In genomic region chr3:145649852-145650202, GRCm38 (mm10) we compare ENCODE assay signal across 8 mouse cellular contexts. TPM values are rescaled to one million over a fixed set of nuclear protein-coding genes. Genes with fewer than 3 reads are reported as not detected.
DNase-seq lines count a peak whose midpoint lies in the region; ATAC-seq and TF ChIP-seq lines count a peak whose summit lies in the region.

Ccn1 (minus strand) TSS chr3:145649981.

- H3K9ac ChIP-seq in hindbrain, embryonic 14.5 days = peak within 1 kb of the TSS; percentile 70
- H3K9ac ChIP-seq in midbrain, embryonic 12.5 days (replicated peaks) = peak within 1 kb of the TSS; percentile 69
- H3K9ac ChIP-seq in stomach, embryonic 16.5 days (ENCODE audit: low read length) = peak within 1 kb of the TSS; percentile 83

- H3K36me3 ChIP-seq in hindbrain, embryonic 14.5 days (replicated peaks; ENCODE audit: control insufficient read depth, insufficient read depth) = no peaks in the 10 kb centered on the region
- no peaks in the 10 kb centered on the region for H3K36me3 ChIP-seq in midbrain, embryonic 12.5 days
- H3K36me3 ChIP-seq in stomach, embryonic 16.5 days (ENCODE audit: control insufficient read depth, insufficient read depth, low read length) = no peaks in the 10 kb centered on the region; the same call in 1 of the 2 replicates

- H3K9me3 ChIP-seq in hindbrain, embryonic 14.5 days (ENCODE audit: control insufficient read depth, low read length) = no peaks in the 10 kb centered on the region
- H3K9me3 ChIP-seq in midbrain, embryonic 12.5 days = no peaks in the 10 kb centered on the region
- H3K9me3 ChIP-seq in stomach, embryonic 16.5 days (replicated peaks; ENCODE audit: control insufficient read depth, low read length) = no peaks in the 10 kb centered on the region

- peaks cover 67% of the 10 kb centered on the region for H3K27me3 ChIP-seq in hindbrain, embryonic 14.5 days (ENCODE audit: control insufficient read depth, insufficient read depth, low read length)
- H3K27me3 ChIP-seq in midbrain, embryonic 12.5 days = peaks cover 67% of the 10 kb centered on the region
- no peaks in the 10 kb centered on the region; the same call in 1 of the 2 replicates for H3K27me3 ChIP-seq in stomach, embryonic 16.5 days (ENCODE audit: control insufficient read depth, insufficient read depth, low read length)

- peak within 1 kb of the TSS; percentile 99 for H3K27ac ChIP-seq in brown adipose tissue, adult 24 weeks (replicated peaks; ENCODE audit: low read depth, low read length)
- peak within 1 kb of the TSS; percentile 97 for H3K27ac ChIP-seq in gastrocnemius, adult 2 months
- peak within 1 kb of the TSS; percentile 51; the same call in 1 of the 2 replicates for H3K27ac ChIP-seq in hindbrain, embryonic 14.5 days
- peak within 1 kb of the TSS; percentile 46 for H3K27ac ChIP-seq in midbrain, embryonic 12.5 days (replicated peaks)
- peak within 1 kb of the TSS; percentile 95 for H3K27ac ChIP-seq in stomach, embryonic 16.5 days (ENCODE audit: low read length)

- H3K4me3 ChIP-seq in brown adipose tissue, adult 24 weeks (ENCODE audit: insufficient read depth, low read depth, low read length) = peak within 1 kb of the TSS; percentile 89
- peak within 1 kb of the TSS; percentile 75 for H3K4me3 ChIP-seq in gastrocnemius, adult 2 months
- H3K4me3 ChIP-seq in hindbrain, embryonic 14.5 days (replicated peaks; ENCODE audit: low read length) = peak within 1 kb of the TSS; percentile 57
- H3K4me3 ChIP-seq in midbrain, embryonic 12.5 days = peak within 1 kb of the TSS; percentile 56
- H3K4me3 ChIP-seq in stomach, embryonic 16.5 days (replicated peaks; ENCODE audit: low read length) = peak within 1 kb of the TSS; percentile 64

- peaks cover 11% of the 10 kb centered on the region for H3K4me1 ChIP-seq in brown adipose tissue, adult 24 weeks (ENCODE audit: control insufficient read depth, insufficient read depth, insufficient read length, low read length)
- peaks cover 37% of the 10 kb centered on the region for H3K4me1 ChIP-seq in hindbrain, embryonic 14.5 days (replicated peaks; ENCODE audit: control insufficient read depth, insufficient read depth, low read length)
- peaks cover 77% of the 10 kb centered on the region for H3K4me1 ChIP-seq in midbrain, embryonic 12.5 days
- peaks cover 19% of the 10 kb centered on the region for H3K4me1 ChIP-seq in stomach, embryonic 16.5 days (ENCODE audit: control insufficient read depth, insufficient read depth, low read length)

- no peak for TF ChIP-seq CTCF in gastrocnemius, adult 2 months (IDR thresholded peaks at IDR 0.05)

- intact Hi-C loops in gastrocnemius, adult 2 months (cut with DNase I) = loop anchor here (5.0 kb wide), 3 partner anchors 37 to 252 kb away; no protein-coding TSS in a partner anchor
- intact Hi-C loops in left cerebral cortex, postnatal 4 days (cut with DNase I) = no loop called here

- ATAC-seq in hindbrain, embryonic 14.5 days (ENCODE audit: low FRiP score) = peak; percentile 75
- peak; percentile 41 for ATAC-seq in midbrain, embryonic 12.5 days (ENCODE audit: low FRiP score, low read depth)
- ATAC-seq in stomach, embryonic 16.5 days (ENCODE audit: insufficient read depth, low FRiP score) = peak; percentile 74

- peak within 1 kb of the TSS; percentile 88 for H3K4me2 ChIP-seq in hindbrain, embryonic 14.5 days (replicated peaks)
- H3K4me2 ChIP-seq in midbrain, embryonic 12.5 days (replicated peaks) = peak within 1 kb of the TSS; percentile 86
- peak within 1 kb of the TSS; percentile 86 for H3K4me2 ChIP-seq in stomach, embryonic 16.5 days (ENCODE audit: low read depth, low read length)

- peak; percentile 95 for DNase-seq in NIH3T3 (ENCODE audit: low read depth)
- DNase-seq in gastrocnemius, adult 2 months = peak; percentile 93
- peak; percentile 76 for DNase-seq in hindbrain, embryonic 14.5 days (ENCODE audit: low spot score)
- DNase-seq in left cerebral cortex, postnatal 4 days = peak; percentile 38
- no peak for DNase-seq in spleen, postnatal 4 days (ENCODE audit: low spot score in 2 of 2)

- WGBS in hindbrain, embryonic 14.5 days = 0% methylated on average over 29 of the region's 29 CpGs
- under 1% methylated on average over 24 of the region's 29 CpGs for WGBS in midbrain, embryonic 12.5 days
- WGBS in stomach, embryonic 16.5 days = under 1% methylated on average over 28 of the region's 29 CpGs

RNA-seq across cellular contexts. Expression of gene Ccn1, which starts in this region (rescaled TPM):
- 24.6 and 51.6 TPM in 2 replicates for polyA plus RNA-seq in brown adipose tissue, adult 24 weeks (2012; ENCODE audit: insufficient read depth, insufficient read length, missing spikeins)
- total RNA-seq in gastrocnemius, adult 2 months (2021) = 10 to 100 TPM; 20.8 to 52.2 TPM
- 4.6 and 4.7 TPM in 2 replicates for polyA plus RNA-seq in hindbrain, embryonic 14.5 days (2014; fragmentation: Nextera tagmentation; extraction: Ambion mirVana)
- 1 to 10 TPM; 6.3 to 6.5 TPM for total RNA-seq in left cerebral cortex, postnatal 4 days (2021)
- 22.5 and 29.2 TPM in 2 replicates for polyA plus RNA-seq in midbrain, embryonic 12.5 days (2016; fragmentation: Nextera tagmentation; extraction: Ambion mirVana)
- 50.4 and 52.6 TPM in 2 replicates for polyA plus RNA-seq in stomach, embryonic 16.5 days (2015; fragmentation: Nextera tagmentation; extraction: Ambion mirVana)

Comparison
In these comparisons a context has a peak if more than half of its experiments do, and no peak if none do; other contexts are left out.
1. DNase-seq: peak in NIH3T3 (single experiment), gastrocnemius, adult 2 months (single experiment), hindbrain, embryonic 14.5 days (single experiment) and left cerebral cortex, postnatal 4 days (single experiment); none in spleen, postnatal 4 days (0 of 2).
2. H3K27ac ChIP-seq: peak in every context shown above with its lines; median percentile 99 in brown adipose tissue, adult 24 weeks; 97 in gastrocnemius, adult 2 months; 95 in stomach, embryonic 16.5 days; 51 in hindbrain, embryonic 14.5 days; 46 in midbrain, embryonic 12.5 days.
3. Peak in every context shown above with its lines, with median percentiles within 50 percentile points of each other: H3K4me3 ChIP-seq, ATAC-seq, H3K4me2 ChIP-seq and H3K9ac ChIP-seq.